Comparison of ENCODE assay signal across 8 mouse cellular contexts in genomic region chr2:119799181-119799960, GRCm38 (mm10). TPM values are rescaled to one million over a fixed set of nuclear protein-coding genes. Genes with fewer than 3 reads are reported as not detected.
DNase-seq lines count a peak whose midpoint lies in the region; ATAC-seq lines count a peak whose summit lies in the region.

No protein-coding gene starts in this region.

- peak overlapping the region; percentile 80 for H3K4me3 ChIP-seq in kidney, embryonic 15.5 days (replicated peaks)

- 0 out of 2 replicates have a peak, but pooled peaks cover 3% of the 10 kb centered on the region for H3K36me3 ChIP-seq in kidney, embryonic 15.5 days

- no peaks in the 10 kb centered on the region for H3K9me3 ChIP-seq in kidney, embryonic 15.5 days (replicated peaks)

- under 1% methylated on average over 26 of the region's 89 CpGs for WGBS in kidney, embryonic 15.5 days

- H3K27ac ChIP-seq in kidney, embryonic 15.5 days, result no peak overlapping the region

- H3K4me1 ChIP-seq in kidney, embryonic 15.5 days, result peaks cover 53% of the 10 kb centered on the region

- DNase-seq in 3134 (ENCODE audit: extremely low read depth, insufficient read length, low spot score) (peak; percentile 74), ES-CJ7 (ENCODE audit: low read depth, low spot score) (peak; percentile 32)
- peak; percentile 77 for DNase-seq in cerebellum, adult 9-11 months
- peak; percentile 41 to 60 for DNase-seq in gastrocnemius, postnatal 4 days (ENCODE audit: low spot score in 2 of 2)
- peak; percentile 43 for DNase-seq in lung, postnatal 36 days
- peak; percentile 24 to 48 for DNase-seq in spleen, postnatal 10 days (ENCODE audit: low spot score in 2 of 2)

- peak overlapping the region; percentile 80 for H3K9ac ChIP-seq in kidney, embryonic 15.5 days

- ATAC-seq in kidney, embryonic 15.5 days (replicated peaks; ENCODE audit: low FRiP score), result peak; percentile 79
- ATAC-seq in erythroid progenitor cell, adult 5-6 weeks (replicated peaks; ENCODE audit: low FRiP score, poor library complexity, severe bottlenecking), result no peak

- H3K4me2 ChIP-seq in kidney, embryonic 15.5 days, result peak overlapping the region; percentile 99

- peaks cover 42% of the 10 kb centered on the region for H3K27me3 ChIP-seq in kidney, embryonic 15.5 days

RNA-seq across cellular contexts. Expression of gene Tyro3, which starts 1.8 kb away (rescaled TPM):
- 1 to 10 TPM; 8.8 to 9.7 TPM for total RNA-seq in gastrocnemius, postnatal 4 days (2021)
- polyA plus RNA-seq in kidney, embryonic 15.5 days (2015; fragmentation: Nextera tagmentation; extraction: Ambion mirVana), result 12.3 and 13.0 TPM in 2 replicates
- total RNA-seq in erythroid progenitor cell, adult 5-6 weeks (2015; ENCODE audit: low replicate concordance), result not detected in 2 replicates
- not detected in 2 replicates for total RNA-seq in erythroid progenitor cell, adult 5-6 weeks (2017; ENCODE audit: low replicate concordance)

RNA-seq across cellular contexts. Expression of gene Rpap1, which starts 12.0 kb away (rescaled TPM):
- total RNA-seq in gastrocnemius, postnatal 4 days (2021), result 10 to 100 TPM; 18.3 to 19.9 TPM
- 29.9 and 34.1 TPM in 2 replicates for polyA plus RNA-seq in kidney, embryonic 15.5 days (2015; fragmentation: Nextera tagmentation; extraction: Ambion mirVana)
- total RNA-seq in erythroid progenitor cell, adult 5-6 weeks (2015; ENCODE audit: low replicate concordance), result 0.42 and 2.2 TPM in 2 replicates
- total RNA-seq in erythroid progenitor cell, adult 5-6 weeks (2017; ENCODE audit: low replicate concordance), result 2.8 and 3.2 TPM in 2 replicates

RNA-seq across cellular contexts. Expression of gene Ltk, which starts 39.1 kb away (rescaled TPM):
- total RNA-seq in gastrocnemius, postnatal 4 days (2021), result not detected
- 0.53 and 0.95 TPM in 2 replicates for polyA plus RNA-seq in kidney, embryonic 15.5 days (2015; fragmentation: Nextera tagmentation; extraction: Ambion mirVana)
- not detected in 2 replicates for total RNA-seq in erythroid progenitor cell, adult 5-6 weeks (2015; ENCODE audit: low replicate concordance)
- total RNA-seq in erythroid progenitor cell, adult 5-6 weeks (2017; ENCODE audit: low replicate concordance), result not detected in 2 replicates

RNA-seq across cellular contexts. Expression of gene Itpka, which starts 57.2 kb away (rescaled TPM):
- under 1 TPM; 0.29 to 0.34 TPM for total RNA-seq in gastrocnemius, postnatal 4 days (2021)
- 1.2 and 1.5 TPM in 2 replicates for polyA plus RNA-seq in kidney, embryonic 15.5 days (2015; fragmentation: Nextera tagmentation; extraction: Ambion mirVana)
- not detected in 2 replicates for total RNA-seq in erythroid progenitor cell, adult 5-6 weeks (2015; ENCODE audit: low replicate concordance)
- total RNA-seq in erythroid progenitor cell, adult 5-6 weeks (2017; ENCODE audit: low replicate concordance), result not detected in 2 replicates

Comparison
In these comparisons a context has a peak if more than half of its experiments do, and no peak if none do; other contexts are left out.
1. RNA of gene Tyro3, which starts 1.8 kb away (total RNA-seq): 8.8 to 9.7 TPM in gastrocnemius, postnatal 4 days; not detected in erythroid progenitor cell, adult 5-6 weeks; every median in the first group is over 4 times any median in the second.
2. RNA of gene Rpap1, which starts 12.0 kb away (total RNA-seq): 18.3 to 19.9 TPM in gastrocnemius, postnatal 4 days; 0.42 to 3.2 TPM in erythroid progenitor cell, adult 5-6 weeks; every median in the first group is over 4 times any median in the second.
3. Peak in every context shown above with its lines, with median percentiles within 50 percentile points of each other: DNase-seq.